Mouse (Mus musculus) bone marrow macrophage, adult 2 months (primary cell): ENCODE data around the gene Dnal4.

Experiments
- CTCF ChIP-seq: IDR thresholded peaks from 2 replicates; pipeline ENCODE4 v1.5.1; 2012; ENCODE audit warnings: low read depth, mild to moderate bottlenecking, low read length, moderate library complexity
- POLR2A ChIP-seq: IDR thresholded peaks from 2 replicates; pipeline ENCODE4 v1.6.1; 2012; ENCODE audit warnings: mild to moderate bottlenecking, low read depth, low read length, borderline replicate concordance

DNA sequence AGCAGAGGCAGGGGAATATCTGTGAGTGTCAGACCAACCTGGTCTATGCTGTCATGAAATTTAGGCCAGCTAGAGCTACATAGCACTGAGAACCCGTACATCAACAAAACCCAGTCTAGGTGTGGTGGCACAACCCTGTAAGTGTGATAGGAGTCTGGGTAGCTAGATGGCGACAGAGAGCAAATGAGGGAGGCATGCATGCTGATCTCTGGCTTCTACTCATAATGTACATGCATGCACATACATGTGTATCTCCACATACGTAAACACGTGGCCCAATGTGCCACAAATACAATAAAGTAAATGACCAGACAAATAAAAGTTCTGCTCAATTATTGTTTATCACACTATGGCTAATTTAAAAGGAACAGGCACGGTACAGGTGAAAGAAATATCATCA lies 30.5 kb upstream of the Dnal4 start:
- no peak for TF ChIP-seq POLR2A
- no peak for TF ChIP-seq CTCF
